Comparison of ENCODE assay signal across 7 mouse cellular contexts in genomic region chr14:32683251-32683838, GRCm38 (mm10). TPM values are rescaled to one million over a fixed set of nuclear protein-coding genes. Genes with fewer than 3 reads are reported as not detected.
DNase-seq lines count a peak whose midpoint lies in the region; ATAC-seq lines count a peak whose summit lies in the region.

No protein-coding gene starts in this region.

- peak; percentile 38; the same call in 1 of the 2 replicates for ATAC-seq in lung, embryonic 16.5 days (ENCODE audit: low read depth)
- peak; percentile 37 to 57 for ATAC-seq in hematopoietic stem cell, adult 5-6 weeks (replicated peaks in 1 of 2; ENCODE audit: insufficient read depth in 1 of 2, low FRiP score in 2 of 2, low TSS enrichment in 1 of 2, low read depth in 1 of 2, poor library complexity in 2 of 2, severe bottlenecking in 2 of 2)
- ATAC-seq in midbrain, embryonic 14.5 days (ENCODE audit: low FRiP score, low TSS enrichment) = no peak

- H3K4me1 ChIP-seq in lung, embryonic 16.5 days (replicated peaks; ENCODE audit: control insufficient read depth, insufficient read depth, low read length) = peaks cover 6% of the 10 kb centered on the region; the same call in 1 of the 2 replicates
- H3K4me1 ChIP-seq in midbrain, embryonic 14.5 days (ENCODE audit: control insufficient read depth, insufficient read depth, low read length) = peaks cover 13% of the 10 kb centered on the region

- peak overlapping the region; percentile 0; the same call in 1 of the 2 replicates for H3K4me2 ChIP-seq in lung, embryonic 16.5 days (ENCODE audit: low read depth, low read length)
- H3K4me2 ChIP-seq in midbrain, embryonic 14.5 days (ENCODE audit: low read length) = no peak overlapping the region; the same call in 1 of the 2 replicates

- DNase-seq in lung, postnatal 25 days (ENCODE audit: low spot score) = no peak
- peak; percentile 38 for DNase-seq in cerebellum, adult 11-12 months
- peak; percentile 74 for DNase-seq in gastrocnemius, adult 18-20 months (ENCODE audit: low spot score)
- peak; percentile 19 for DNase-seq in midbrain, embryonic 14.5 days
- no peak for DNase-seq in thymus, postnatal 4 days

- WGBS in lung, embryonic 16.5 days = 23% methylated on average over 19 of the region's 19 CpGs
- WGBS in midbrain, embryonic 14.5 days = 60% methylated on average over 19 of the region's 19 CpGs

- no peak overlapping the region for H3K9ac ChIP-seq in lung, embryonic 16.5 days (ENCODE audit: low read length)
- H3K9ac ChIP-seq in midbrain, embryonic 14.5 days (replicated peaks; ENCODE audit: low read length) = no peak overlapping the region

- H3K27me3 ChIP-seq in lung, embryonic 16.5 days (ENCODE audit: control insufficient read depth, insufficient read depth, low read depth, low read length) = no peaks in the 10 kb centered on the region
- no peaks in the 10 kb centered on the region for H3K27me3 ChIP-seq in midbrain, embryonic 14.5 days (ENCODE audit: control insufficient read depth, insufficient read depth, low read length)

- no peaks in the 10 kb centered on the region for H3K9me3 ChIP-seq in lung, embryonic 16.5 days (ENCODE audit: control insufficient read depth, low read length)
- H3K9me3 ChIP-seq in midbrain, embryonic 14.5 days (ENCODE audit: control insufficient read depth, low read length) = no peaks in the 10 kb centered on the region

- no peaks in the 10 kb centered on the region for H3K36me3 ChIP-seq in lung, embryonic 16.5 days (ENCODE audit: control insufficient read depth, insufficient read depth, low read length)
- H3K36me3 ChIP-seq in midbrain, embryonic 14.5 days (ENCODE audit: control insufficient read depth, insufficient read depth, low read length) = no peaks in the 10 kb centered on the region

- no peak overlapping the region for H3K27ac ChIP-seq in lung, embryonic 16.5 days (ENCODE audit: low read length)
- H3K27ac ChIP-seq in midbrain, embryonic 14.5 days (replicated peaks; ENCODE audit: low read depth, low read length) = no peak overlapping the region

- H3K4me3 ChIP-seq in lung, embryonic 16.5 days (ENCODE audit: low read length) = no peak overlapping the region
- no peak overlapping the region for H3K4me3 ChIP-seq in midbrain, embryonic 14.5 days (replicated peaks; ENCODE audit: low read depth, low read length)

RNA-seq across cellular contexts. Expression of gene 3425401B19Rik, which starts 1.7 kb away (rescaled TPM):
- 0.34 and 0.40 TPM in 2 replicates for polyA plus RNA-seq in lung, embryonic 16.5 days (2015; fragmentation: Nextera tagmentation; extraction: Ambion mirVana)
- 100 to 1,000 TPM; 355 to 389 TPM for total RNA-seq in gastrocnemius, adult 18-20 months (2021)
- total RNA-seq in hematopoietic stem cell, adult 5-6 weeks (2017) = not detected in 2 replicates
- polyA plus RNA-seq in midbrain, embryonic 14.5 days (2014; fragmentation: Nextera tagmentation; extraction: Ambion mirVana) = not detected in 2 replicates

Comparison
In these comparisons a context has a peak if more than half of its experiments do, and no peak if none do; other contexts are left out.
1. DNase-seq: peak in cerebellum, adult 11-12 months (single experiment), gastrocnemius, adult 18-20 months (single experiment) and midbrain, embryonic 14.5 days (single experiment); none in lung, postnatal 25 days (single experiment) and thymus, postnatal 4 days (single experiment).
2. RNA of gene 3425401B19Rik, which starts 1.7 kb away (total RNA-seq): 355 to 389 TPM in gastrocnemius, adult 18-20 months; not detected in hematopoietic stem cell, adult 5-6 weeks; every median in the first group is over 100 times any median in the second.